Mouse (Mus musculus) neutrophil, adult 5-6 weeks (primary cell): ENCODE results near the gene Hyls1. TPM values are rescaled to one million over a fixed set of nuclear protein-coding genes. Genes with fewer than 3 reads are reported as not detected.
"Not testable (repeated sequence)": the region's sequence is repeated elsewhere in the genome, so short reads cannot be mapped to it uniquely, and the experiment has no call there.

Source experiments
- ATAC-seq: fragments of 151-379, 151-347 bp; 2 replicates; pipeline ENCODE4 v1.8.0; 2017; ENCODE audit warnings: mild to moderate bottlenecking, moderate TSS enrichment; ENCODE audit not compliant: insufficient number of reproducible peaks, poor library complexity, low FRiP score, severe bottlenecking; ENCODE audit errors: extremely low read depth
- total RNA-seq: library from RNA; stranded (forward); fragments of 200-1000 nt; gene quantifications from 2 replicates; pipeline ENCODE4 v1.2.3, GENCODE M21; 2017

Gene Hyls1
- total RNA-seq = 11.9 and 14.5 TPM in 2 replicates

GRCm38 (mm10) chr9:35569571-35570534 lies at the start of gene Hyls1, which contains the start of gene Pate2:
Gene Hyls1, minus strand, starts transcription at chr9:35570398.
Gene Pate2, plus strand, starts transcription at chr9:35570284.
- peak; percentile 98 for ATAC-seq

GRCm38 (mm10) chr9:35616784-35617183 lies 46.6 kb upstream of the Hyls1 start:
- ATAC-seq = not testable (repeated sequence)

- ATAC-seq = no peak
Measured at GRCm38 (mm10) chr9:35614005-35614404, 43.8 kb upstream of the Hyls1 start.

DNA sequence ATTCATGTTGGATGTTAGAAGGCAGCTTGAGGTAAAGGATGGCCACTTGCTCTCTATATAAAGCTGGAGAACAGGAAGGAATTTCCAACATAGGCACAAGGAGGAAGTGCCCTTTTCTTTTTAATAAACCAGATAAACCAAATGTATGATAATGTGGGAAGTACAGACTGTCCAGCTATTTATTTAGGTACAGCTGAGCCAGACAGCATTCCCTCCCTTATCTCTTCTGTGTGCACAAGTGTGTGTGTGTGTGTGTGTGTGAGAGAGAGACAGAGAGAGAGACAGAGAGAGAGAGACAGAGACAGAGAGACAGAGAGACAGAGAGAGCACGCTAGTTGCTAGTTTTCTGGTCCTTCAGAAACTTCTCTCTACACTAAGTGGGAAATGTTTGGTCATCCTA lies 41.6 kb upstream of the Hyls1 start, which contains the start of gene Pate4:
Pate4 (minus strand) TSS at position 101 of the 400 bp plus-strand sequence.
- no peak for ATAC-seq

GRCm38 (mm10) chr9:35607647-35608405 lies 37.6 kb upstream of the Hyls1 start:
- no peak for ATAC-seq

DNA sequence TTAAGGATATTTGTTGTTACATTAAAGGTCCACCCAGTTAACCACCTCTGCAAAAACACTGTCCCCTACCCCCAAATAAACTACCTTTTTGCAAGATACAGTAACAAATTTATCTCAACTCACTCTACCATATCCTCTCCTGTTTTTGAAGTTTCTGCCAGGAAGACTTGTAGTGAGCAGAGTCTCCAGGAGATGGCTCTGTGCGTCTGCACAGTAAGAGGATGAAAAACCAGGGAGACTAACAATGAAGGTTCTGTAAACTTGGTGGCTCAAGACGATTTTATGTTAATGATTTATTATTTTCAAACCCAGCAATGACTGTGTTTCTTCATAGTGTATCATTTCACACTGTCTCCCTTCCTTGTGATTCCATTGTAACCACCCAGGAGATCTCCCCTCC lies 22.7 kb upstream of the Hyls1 start:
- ATAC-seq = no peak

DNA sequence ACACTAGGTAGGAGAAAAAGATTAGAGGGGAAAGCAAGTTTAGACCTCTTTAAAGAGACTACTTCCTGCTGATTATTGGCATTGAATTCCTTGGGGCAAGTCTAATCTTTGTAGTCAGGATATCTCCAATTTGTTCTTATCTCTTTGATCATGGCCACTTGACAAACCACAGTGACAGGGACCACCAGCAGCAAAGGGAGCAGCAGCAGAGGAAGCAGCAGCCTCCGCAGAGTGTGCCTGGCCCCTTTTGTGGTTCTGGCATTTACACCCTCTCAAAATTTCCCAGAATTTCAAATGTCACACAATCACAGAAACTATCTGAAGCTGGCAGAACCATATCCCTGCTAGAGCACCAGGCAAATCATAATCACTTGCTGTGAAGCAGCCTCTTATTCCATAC lies 17.5 kb upstream of the Hyls1 start:
- ATAC-seq = no peak

DNA sequence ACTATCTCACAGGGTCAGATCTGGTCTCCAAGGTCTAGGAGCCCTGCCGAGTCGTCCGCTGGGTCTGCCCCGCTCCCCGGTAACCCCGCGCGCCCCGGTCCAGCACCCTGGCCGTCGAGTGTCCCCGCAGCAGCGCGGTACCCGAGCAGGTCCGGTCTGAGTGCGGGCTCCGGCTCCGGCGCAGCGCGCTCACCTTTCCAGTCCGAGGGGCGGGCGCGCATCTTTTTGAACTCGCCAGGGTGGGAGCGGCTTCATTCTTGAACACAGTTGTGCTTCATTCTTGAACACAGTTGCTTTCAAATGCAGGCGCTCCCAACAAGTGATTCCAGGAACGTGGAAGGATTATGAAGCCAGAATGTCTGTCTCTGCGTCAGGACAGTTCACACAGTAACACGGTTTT lies 4.2 kb upstream of the Hyls1 start:
- ATAC-seq = no peak

DNA sequence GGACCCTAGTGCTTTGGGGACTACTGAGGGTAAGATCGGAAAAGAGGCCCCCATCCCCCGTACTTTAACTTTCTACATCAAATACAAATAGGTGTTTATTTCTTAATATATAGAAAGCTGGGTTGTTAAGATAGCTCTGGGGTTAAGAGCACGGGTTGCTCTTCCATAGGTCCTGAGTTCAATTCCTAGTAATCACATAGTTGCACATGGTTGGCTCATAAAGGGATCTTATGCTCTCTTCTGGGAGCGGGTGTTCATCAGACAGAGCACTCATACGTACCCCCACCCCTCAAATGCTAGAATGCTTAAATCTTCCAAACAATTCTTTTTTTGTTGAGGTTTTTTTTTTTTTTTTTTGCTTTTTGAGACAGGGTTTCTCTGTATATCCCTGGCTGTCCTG lies 465 bp upstream of the Hyls1 start:
- no peak for ATAC-seq

- no peak for ATAC-seq
Measured at GRCm38 (mm10) chr9:35567995-35568394, 2.2 kb downstream of the Hyls1 start.

- no peak for ATAC-seq
Measured at GRCm38 (mm10) chr9:35564536-35565240, 5.5 kb downstream of the Hyls1 start.

DNA sequence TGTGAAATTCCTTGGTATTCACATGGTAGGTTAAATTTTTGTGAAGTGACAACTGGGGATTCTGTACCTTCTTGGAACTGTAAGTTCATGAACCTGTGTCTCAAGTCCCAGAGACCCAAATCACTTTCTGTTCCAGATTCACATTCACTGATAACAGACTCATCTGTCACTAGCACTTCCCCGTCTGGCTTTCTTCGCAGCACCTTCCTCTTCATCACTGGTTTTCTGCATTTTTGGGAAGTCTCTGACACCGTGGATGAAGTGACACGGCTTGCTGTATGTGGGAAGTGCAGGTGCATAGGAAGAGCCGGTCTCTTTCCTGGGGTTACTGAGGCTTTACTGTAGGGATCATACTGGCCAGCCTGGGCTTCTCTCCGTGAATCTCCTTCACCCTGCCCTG lies 8.6 kb downstream of the Hyls1 start:
- no peak for ATAC-seq

GRCm38 (mm10) chr9:35561076-35561475 lies 9.1 kb downstream of the Hyls1 start:
- no peak for ATAC-seq

DNA sequence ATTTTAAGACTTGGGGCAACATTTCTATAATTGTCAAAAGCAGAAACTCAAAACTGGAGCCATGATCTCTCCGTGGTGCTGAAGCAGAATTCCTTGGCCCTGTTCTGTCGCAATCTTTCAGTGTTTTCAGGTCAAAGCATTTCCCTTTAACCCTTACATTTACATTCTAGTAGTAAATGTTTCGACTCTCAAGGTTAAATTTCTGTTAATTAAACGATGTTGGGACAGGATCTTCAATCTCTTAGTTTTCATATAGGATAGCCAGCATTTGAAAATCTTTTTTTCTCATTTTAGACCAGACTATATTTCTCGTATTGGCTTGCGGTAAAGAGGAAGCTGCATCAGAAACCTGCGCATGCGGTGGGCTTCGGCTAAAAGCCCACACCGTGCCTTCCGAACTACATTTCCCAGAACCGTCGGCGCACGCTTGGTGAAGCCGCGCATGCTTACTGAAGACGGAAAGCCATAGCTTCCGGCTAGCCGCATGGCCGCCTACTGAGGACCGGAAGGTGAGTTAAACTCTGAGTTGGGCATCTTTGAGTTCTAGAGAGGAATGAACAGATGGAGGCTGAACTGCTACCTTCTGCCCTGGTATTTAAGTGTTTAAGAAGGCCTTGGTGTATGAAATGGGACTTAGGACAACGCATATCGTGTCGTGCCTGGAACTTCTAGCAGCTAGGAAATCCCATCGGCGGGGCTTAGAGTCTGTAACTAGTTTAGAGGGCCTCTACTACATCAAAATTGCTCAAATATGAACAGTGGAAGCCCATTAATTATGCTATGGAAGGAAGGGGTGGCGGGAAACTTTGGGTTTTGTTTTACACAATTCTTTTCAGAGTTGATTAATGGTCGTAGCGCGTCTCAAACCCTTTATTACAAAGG lies 10.9 kb downstream of the Hyls1 start:
- ATAC-seq = peak; percentile 96

DNA sequence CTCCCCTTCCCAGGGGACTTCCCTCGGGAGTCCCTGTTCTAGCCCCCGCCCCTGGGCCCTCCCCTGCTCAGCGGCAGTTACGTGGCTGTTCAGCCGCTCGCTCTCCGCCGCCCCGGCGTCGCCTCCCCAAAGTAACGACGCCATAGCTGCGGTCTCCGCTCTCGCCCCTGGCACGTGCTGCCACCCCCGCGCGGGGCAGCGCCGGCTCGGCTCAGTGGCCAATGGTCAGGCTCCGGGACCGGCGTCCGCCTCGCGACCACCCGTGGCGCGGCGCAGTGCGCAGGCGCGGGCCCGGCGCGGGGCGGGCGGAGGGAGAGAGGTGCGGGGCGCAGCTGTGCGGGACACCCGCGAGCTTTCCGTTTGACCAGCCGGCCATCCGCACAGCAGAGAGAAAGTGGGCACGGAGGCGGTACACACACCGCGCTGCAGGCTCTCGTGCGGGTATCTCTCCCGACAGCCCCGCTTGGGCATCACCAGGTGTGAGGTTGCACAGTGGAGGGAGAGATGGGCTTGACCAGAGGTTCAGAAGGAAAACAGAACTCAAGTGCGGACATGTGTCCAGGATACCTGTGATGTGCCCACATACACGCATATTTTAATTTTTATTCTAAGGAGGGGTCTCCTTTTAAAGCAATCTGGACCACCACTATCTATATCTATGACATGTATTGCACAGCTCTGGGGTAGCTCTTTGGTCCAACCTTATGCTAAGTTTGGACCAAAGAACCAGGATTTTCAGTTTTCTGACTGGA lies 11.8 kb downstream of the Hyls1 start, which contains the start of the genes Ddx25 and Pus3:
Ddx25 (minus strand) TSS at position 272 of the 752 bp plus-strand sequence.
Pus3 (plus strand) TSS at position 339 of the 752 bp plus-strand sequence.
- no peak for ATAC-seq

- no peak for ATAC-seq
Measured at GRCm38 (mm10) chr9:35556494-35557102, 13.6 kb downstream of the Hyls1 start.

DNA sequence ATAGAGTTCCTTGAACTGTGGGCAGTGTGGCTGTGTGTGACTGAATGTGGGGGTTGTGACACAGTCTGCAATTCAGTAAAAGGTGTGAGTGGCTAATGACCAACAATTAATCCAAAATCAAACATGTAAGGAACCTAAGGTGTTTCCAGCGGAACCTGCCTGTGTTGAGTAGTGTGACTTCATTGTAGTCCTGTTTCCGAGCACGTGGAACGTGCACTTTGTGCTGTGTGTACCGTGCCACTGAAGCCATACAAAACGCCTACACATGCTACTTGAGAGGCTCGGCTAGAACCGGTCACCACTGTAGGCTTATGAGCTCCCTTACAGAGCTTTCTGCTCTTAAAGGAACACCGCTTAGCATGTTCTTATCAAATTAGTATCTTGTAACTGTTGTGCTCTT lies 21.7 kb downstream of the Hyls1 start:
- no peak for ATAC-seq
